Mouse (Mus musculus) cortical plate, adult 2 months (tissue): ENCODE measurements around the gene Ryk.

Experiments
- CTCF ChIP-seq: fragments of 200-500 bp; IDR thresholded peaks from 2 replicates; pipeline ENCODE4 v1.5.1; 2011; ENCODE audit warnings: mild to moderate bottlenecking, control low read depth, low read length; ENCODE audit not compliant: insufficient read depth; ENCODE audit errors: extremely low read depth
- POLR2A ChIP-seq: fragments of 200-500 bp; IDR thresholded peaks from 2 replicates; pipeline ENCODE4 v1.6.1; 2011; ENCODE audit warnings: mild to moderate bottlenecking, low read length, control low read depth; ENCODE audit not compliant: insufficient read depth; ENCODE audit errors: extremely low read depth

DNA sequence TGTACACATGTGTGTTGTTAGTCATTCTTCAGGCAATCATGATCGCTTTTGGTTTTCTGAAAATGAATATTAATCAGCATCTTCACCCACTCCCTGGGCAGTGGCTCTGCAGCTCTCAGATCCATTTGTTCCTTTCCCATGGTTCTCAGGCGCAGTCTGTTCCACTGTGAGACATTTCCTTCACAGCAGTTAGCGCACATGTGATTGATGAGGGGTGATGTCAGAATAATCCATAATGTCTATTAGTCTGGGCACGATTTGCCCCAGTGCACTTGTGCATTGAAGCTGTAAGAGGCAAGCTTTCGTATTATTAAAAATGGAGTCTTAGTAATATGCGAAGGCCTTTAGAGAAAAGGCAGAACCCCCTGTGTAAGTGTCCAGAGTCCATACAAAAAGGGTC, 95.1 kb downstream of the Ryk start:
- TF ChIP-seq CTCF: no peak
- TF ChIP-seq POLR2A: no peak
